Mouse (Mus musculus): Measurements from ENCODE around the gene Cdhr2.
A peak's percentile ranks its signal among the peaks of the same experiment; 100 is the strongest.

GRCm38 (mm10) chr13:54687575-54688424 is 13.5 kb upstream of the Cdhr2 start:
- TF ChIP-seq CTCF (IDR thresholded peaks at IDR 0.05): no peak
- peak; percentile 82 for TF ChIP-seq POLR2A (IDR thresholded peaks at IDR 0.05; ENCODE audit: insufficient read depth, low read depth, low read length)
- peak; percentile 89; the same call in 1 of the 2 replicates for TF ChIP-seq EP300 (IDR thresholded peaks at IDR 0.05; ENCODE audit: insufficient read depth, low read depth, low read length)

Measured in heart, adult 2 months (tissue).